Mouse (Mus musculus): ENCODE measurements around the gene AC161166.1.

DNA sequence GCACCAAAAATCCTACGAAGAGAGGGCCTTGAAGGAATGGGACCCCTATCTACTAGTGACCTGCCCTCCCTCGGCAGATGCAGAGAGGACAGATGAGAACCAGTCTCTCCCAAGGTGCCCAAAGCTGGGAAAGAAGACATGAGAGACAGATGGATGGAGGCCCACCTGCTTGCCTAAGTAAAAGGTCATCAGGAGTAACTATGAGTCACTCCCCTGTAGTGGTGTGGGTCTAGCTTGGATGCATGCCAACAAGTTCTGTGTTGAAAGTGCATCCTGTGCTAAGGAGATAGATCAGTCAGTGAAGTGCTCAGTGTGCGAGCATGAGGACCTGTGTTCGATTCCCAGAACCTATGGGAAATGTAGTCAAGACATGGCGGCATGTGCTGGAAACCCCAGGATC is 33.3 kb downstream of the AC161166.1 start:
- no peak for TF ChIP-seq CTCF (IDR thresholded peaks at IDR 0.05; ENCODE audit: low read depth, low read length)
- TF ChIP-seq TAL1 (conservative IDR thresholded peaks at IDR 0.05; ENCODE audit: low read depth, low read length) = no peak
- no peak for TF ChIP-seq GATA2 (IDR thresholded peaks at IDR 0.05; ENCODE audit: borderline replicate concordance, low read depth, low read length)
- no peak for TF ChIP-seq POLR2AphosphoS5 (IDR thresholded peaks at IDR 0.05; ENCODE audit: insufficient replicate concordance, low read depth, low read length)
- TF ChIP-seq GATA1 (IDR thresholded peaks at IDR 0.05; ENCODE audit: borderline replicate concordance, low read length) = no peak

Measured in G1E (cell line).